Mouse (Mus musculus) CH12.LX (cell line): ENCODE data around the gene Cyp2u1. TPM values are rescaled to one million over a fixed set of nuclear protein-coding genes. Genes with fewer than 3 reads are reported as not detected.

ENCODE experiments used
- DNase-seq: peaks from one replicate; pipeline ENCODE4 v3.0.0-alpha.2; 2013; ENCODE audit errors: extremely low read depth
- H3K27ac ChIP-seq: 2 replicates; pipeline ENCODE4 v1.5.1; 2012; ENCODE audit warnings: low read depth, mild to moderate bottlenecking, control low read depth, moderate library complexity; ENCODE audit not compliant: insufficient read depth
- H3K27me3 ChIP-seq: replicated peaks from 2 replicates; pipeline ENCODE3; 2012; ENCODE audit warnings: inconsistent platforms
- H3K36me3 ChIP-seq, 2 experiments: replicated peaks in 1 of 2; 2 replicates each; pipeline versions ENCODE3 to v1.6.1; 2012; ENCODE audit warnings: inconsistent platforms in 1 of 2, low read length in 1 of 2, mild to moderate bottlenecking in 1 of 2, mixed read lengths in 1 of 2, moderate library complexity in 1 of 2; ENCODE audit not compliant: control insufficient read depth in 1 of 2, insufficient read depth in 1 of 2
- H3K4me1 ChIP-seq, 2 experiments: 2 replicates each; pipeline ENCODE4 v1.6.1; 2012; ENCODE audit warnings: inconsistent platforms in 1 of 2, moderate library complexity in 1 of 2; ENCODE audit not compliant: insufficient read depth in 2 of 2, control insufficient read depth in 1 of 2
- H3K4me2 ChIP-seq: 2 replicates; pipeline ENCODE4 v1.6.1; 2012; ENCODE audit warnings: low read depth, mild to moderate bottlenecking, control low read depth; ENCODE audit not compliant: poor library complexity, insufficient read depth, severe bottlenecking
- H3K4me3 ChIP-seq, 3 experiments: fragments of 150-350 bp in 1 of 3; sonication (generic) in 1 of 3; replicated peaks in 1 of 3; 2 replicates each; pipeline versions ENCODE3 to v1.5.1; 2011 to 2012; ENCODE audit warnings: low read depth in 2 of 3, low read length in 2 of 3, mild to moderate bottlenecking in 2 of 3, moderate library complexity in 2 of 3, control low read depth in 1 of 3, improper control_type of control experiment in 1 of 3, inconsistent platforms in 1 of 3, mixed read lengths in 1 of 3; ENCODE audit not compliant: poor library complexity in 1 of 3
- H3K79me2 ChIP-seq: replicated peaks from 2 replicates; pipeline ENCODE4 v1.6.1; 2012; ENCODE audit warnings: mild to moderate bottlenecking, moderate library complexity; ENCODE audit not compliant: control insufficient read depth, poor library complexity, insufficient read depth, severe bottlenecking; ENCODE audit errors: extremely low read depth
- H3K9ac ChIP-seq: 2 replicates; pipeline ENCODE4 v1.6.1; 2012; ENCODE audit warnings: low read depth, mild to moderate bottlenecking, control low read depth, moderate library complexity; ENCODE audit not compliant: insufficient read depth
- H3K9me3 ChIP-seq: replicated peaks from 2 replicates; pipeline ENCODE3; 2012; ENCODE audit warnings: low read length, inconsistent platforms, mixed read lengths
- BHLHE40 ChIP-seq: IDR thresholded peaks from 2 replicates; pipeline ENCODE4 v1.6.1; 2011; ENCODE audit warnings: mild to moderate bottlenecking, low read depth, low read length, improper control_type of control experiment
- CHD1 ChIP-seq: IDR thresholded peaks from 2 replicates; pipeline ENCODE4 v1.6.1; 2012; ENCODE audit warnings: low read depth, low read length, improper control_type of control experiment, inconsistent platforms
- CTCF ChIP-seq, 2 experiments: IDR thresholded peaks in 1 of 2; conservative IDR thresholded peaks in 1 of 2; 2 replicates each; pipeline ENCODE4 v1.5.1; 2011 to 2012; ENCODE audit warnings: low read depth in 2 of 2, low read length in 2 of 2, improper control_type of control experiment in 1 of 2, inconsistent platforms in 1 of 2, mild to moderate bottlenecking in 1 of 2, moderate library complexity in 1 of 2
- EP300 ChIP-seq: IDR thresholded peaks from 2 replicates; pipeline ENCODE4 v1.6.1; 2011; ENCODE audit warnings: low read length, improper control_type of control experiment
- ETS1 ChIP-seq: conservative IDR thresholded peaks from 2 replicates; pipeline ENCODE4 v1.6.1; 2012; ENCODE audit warnings: low read depth, mild to moderate bottlenecking, inconsistent platforms, low read length, improper control_type of control experiment, moderate library complexity
- IRF4 ChIP-seq: IDR thresholded peaks from 2 replicates; pipeline ENCODE4 v1.6.1; 2014; ENCODE audit warnings: low read depth, mild to moderate bottlenecking, inconsistent platforms, low read length, improper control_type of control experiment
- JUN ChIP-seq: IDR thresholded peaks from 2 replicates; pipeline ENCODE4 v1.6.1; 2011; ENCODE audit warnings: low read depth, mild to moderate bottlenecking, low read length, improper control_type of control experiment, moderate library complexity; ENCODE audit not compliant: insufficient read depth
- MAFK ChIP-seq: IDR thresholded peaks from 2 replicates; pipeline ENCODE4 v1.6.1; 2011; ENCODE audit warnings: low read length, improper control_type of control experiment; ENCODE audit not compliant: insufficient replicate concordance
- MAZ ChIP-seq: IDR thresholded peaks from 2 replicates; pipeline ENCODE4 v1.6.1; 2012; ENCODE audit warnings: low read depth, mild to moderate bottlenecking, inconsistent platforms, low read length, improper control_type of control experiment, moderate library complexity
- MEF2A ChIP-seq: IDR thresholded peaks from 2 replicates; pipeline ENCODE4 v1.6.1; 2014; ENCODE audit warnings: low read depth, mild to moderate bottlenecking, inconsistent platforms, low read length, improper control_type of control experiment, borderline replicate concordance
- MXI1 ChIP-seq: IDR thresholded peaks from 2 replicates; pipeline ENCODE4 v1.6.1; 2011; ENCODE audit warnings: mild to moderate bottlenecking, low read depth, low read length, improper control_type of control experiment
- MYC ChIP-seq: IDR thresholded peaks from 2 replicates; pipeline ENCODE4 v1.6.1; 2011; ENCODE audit warnings: low read depth, mild to moderate bottlenecking, improper control_type of control experiment, low read length
- PAX5 ChIP-seq: IDR thresholded peaks from 2 replicates; pipeline ENCODE4 v1.6.1; 2012; ENCODE audit warnings: low read length, inconsistent platforms, mixed read lengths
- POLR2A ChIP-seq: IDR thresholded peaks from 2 replicates; pipeline ENCODE4 v1.6.1; 2011; ENCODE audit warnings: low read depth, mild to moderate bottlenecking, improper control_type of control experiment, low read length
- POLR2AphosphoS2 ChIP-seq: IDR thresholded peaks from 2 replicates; pipeline ENCODE4 v1.6.1; 2011; ENCODE audit warnings: low read depth, low read length, improper control_type of control experiment
- RCOR1 ChIP-seq: conservative IDR thresholded peaks from 2 replicates; pipeline ENCODE4 v1.6.1; 2012; ENCODE audit warnings: low read depth, mild to moderate bottlenecking, inconsistent platforms, low read length, improper control_type of control experiment
- USF2 ChIP-seq: conservative IDR thresholded peaks from 2 replicates; pipeline ENCODE4 v1.6.1; 2011; ENCODE audit warnings: low read depth, low read length, improper control_type of control experiment
- ZC3H11A ChIP-seq: IDR thresholded peaks from 2 replicates; pipeline ENCODE4 v1.6.1; 2012; ENCODE audit warnings: low read depth, mild to moderate bottlenecking, inconsistent platforms, low read length, improper control_type of control experiment
- ZKSCAN1 ChIP-seq: IDR thresholded peaks from 2 replicates; pipeline ENCODE4 v1.6.1; 2012; ENCODE audit warnings: low read depth, inconsistent platforms, low read length, improper control_type of control experiment, borderline replicate concordance
- ZMIZ1 ChIP-seq: IDR thresholded peaks from 2 replicates; pipeline ENCODE4 v1.6.1; 2012; ENCODE audit warnings: low read depth, mild to moderate bottlenecking, inconsistent platforms, low read length, improper control_type of control experiment
- dilution Hi-C: fragments of 300-500 bp; cut with MboI; formaldehyde crosslinking; loops from 2 replicates; pipeline ENCODE4 v1.14.3; 2020; ENCODE audit warnings: low sequenced_read_pairs; ENCODE audit not compliant: extremely low pct_unique_long_range_greater_than_20kb, extremely low pct_ligation_motif_present
- in situ Hi-C: fragments of 300-500 bp; cut with MboI; formaldehyde crosslinking; loops from 3 replicates; pipeline ENCODE4 v1.14.3; 2019; ENCODE audit warnings: low sequenced_read_pairs, low pct_ligation_motif_present, low pct_unique_long_range_greater_than_20kb, mixed read lengths
- polyA plus RNA-seq: library from polyadenylated mRNA; unstranded; fragments of >175 nt; gene quantifications from 2 replicates; pipeline ENCODE4 v1.2.1, GENCODE M21; 2012; ENCODE audit warnings: low read depth; ENCODE audit not compliant: insufficient read length
- total RNA-seq, 2 experiments: library from RNA; depleted of rRNA; stranded (reverse); fragments of 300-350 nt in 1 of 2; fragments of >200 nt in 1 of 2; gene quantifications; 2 replicates each; pipeline ENCODE4 v1.2.3; 2012 to 2014

Gene Cyp2u1
- total and polyA plus RNA-seq, 3 experiments: 0.54 to 2.0 (median 0.60) TPM

DNA sequence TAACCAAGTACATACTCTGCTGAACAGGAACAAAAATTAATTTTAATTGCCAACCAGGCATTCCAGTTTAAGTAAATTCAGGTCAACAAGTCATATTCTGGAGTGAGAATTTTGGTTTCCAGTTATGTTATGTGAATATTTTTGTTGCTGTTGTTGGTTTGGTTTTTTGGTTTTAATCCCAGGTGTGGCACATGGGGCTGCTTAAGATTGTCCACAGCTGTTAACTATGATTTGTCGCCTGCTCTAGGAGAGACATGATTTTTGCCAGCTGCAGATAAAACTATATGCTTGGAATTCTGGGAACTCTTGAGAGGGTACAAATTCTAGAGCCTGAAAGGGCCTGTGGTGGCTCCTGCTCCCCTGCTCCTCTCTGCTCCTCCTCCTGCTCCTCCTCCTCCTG, 14.1 kb upstream of the Cyp2u1 start:
- no peaks in the 10 kb centered on the region for H3K36me3 ChIP-seq
- no peaks in the 10 kb centered on the region for H3K79me2 ChIP-seq
- H3K4me2 ChIP-seq: no peak overlapping the region
- H3K4me3 ChIP-seq: no peak overlapping the region
- in situ Hi-C loops (no loop called here), dilution Hi-C loops (no loop called here)
- no peak overlapping the region for H3K9ac ChIP-seq
- no peak for TF ChIP-seq ZC3H11A
- H3K27me3 ChIP-seq: no peaks in the 10 kb centered on the region
- H3K27ac ChIP-seq: no peak overlapping the region
- H3K9me3 ChIP-seq: no peaks in the 10 kb centered on the region
- DNase-seq: no peak
- H3K4me1 ChIP-seq: peaks cover 0 to 7% of the 10 kb centered on the region in 2 experiments; a peak in 2 of 4 replicates

DNA sequence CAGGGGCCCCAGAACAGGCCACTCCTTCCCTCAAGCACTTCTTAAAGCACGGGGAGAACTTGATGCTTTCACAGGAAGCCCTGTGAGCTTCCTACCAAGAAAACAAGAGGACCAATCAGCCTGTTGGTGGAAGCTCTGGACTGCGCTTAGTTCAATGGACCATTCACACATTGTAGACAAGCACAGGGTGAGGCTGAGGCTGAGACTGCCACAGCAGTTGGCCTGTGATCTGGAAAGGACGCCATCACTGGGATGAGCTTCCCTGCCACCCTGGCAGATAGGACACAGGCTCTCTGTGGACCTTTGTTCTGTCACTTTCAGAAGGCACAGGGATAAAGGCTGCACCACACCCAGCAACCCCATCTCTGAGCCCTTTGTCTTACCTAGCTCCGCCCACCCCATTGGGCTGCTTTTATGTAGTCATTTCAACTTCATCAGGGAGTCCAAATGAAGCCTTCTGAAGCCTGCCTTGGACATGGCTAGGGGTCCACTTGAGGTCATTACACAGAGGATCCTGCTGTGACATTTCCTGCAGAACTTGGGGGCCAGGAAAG, 13.0 kb upstream of the Cyp2u1 start:
- DNase-seq: no peak
- no peak for TF ChIP-seq PAX5
- no peak for TF ChIP-seq CTCF (conservative IDR thresholded peaks at IDR 0.05 in 1 of 2, IDR thresholded peaks at IDR 0.05 in 1 of 2; ENCODE audit: low read depth in 2 of 2, low read length in 2 of 2)
- no peak for TF ChIP-seq IRF4
- no peak for TF ChIP-seq JUN
- TF ChIP-seq POLR2A: no peak
- no peak for TF ChIP-seq ZKSCAN1
- no peak for TF ChIP-seq BHLHE40
- TF ChIP-seq MEF2A: no peak
- no peak for TF ChIP-seq ZMIZ1
- no peak for TF ChIP-seq MYC
- TF ChIP-seq EP300: no peak
- no peak for TF ChIP-seq USF2
- TF ChIP-seq CHD1: no peak
- TF ChIP-seq MAFK: no peak
- no peak for TF ChIP-seq POLR2AphosphoS2
- TF ChIP-seq MXI1: no peak
- TF ChIP-seq RCOR1: no peak
- no peak for TF ChIP-seq ETS1
- no peak for TF ChIP-seq MAZ
- TF ChIP-seq, all 38 proteins: peak for 0
- Histone ChIP-seq H3K79me2 (no peaks in the 10 kb centered on the region), H3K9ac (no peak overlapping the region), H3K4me2 (no peak overlapping the region), H3K4me1 (peaks cover 0 to 7% of the 10 kb centered on the region in 2 experiments; a peak in 2 of 4 replicates), H3K4me3 (no peak overlapping the region), H3K27me3 (no peaks in the 10 kb centered on the region), H3K36me3 (no peaks in the 10 kb centered on the region), H3K27ac (no peak overlapping the region), H3K9me3 (no peaks in the 10 kb centered on the region)
- dilution Hi-C loops: no loop called here
- in situ Hi-C loops: no loop called here
